Mouse (Mus musculus) cortical plate, adult 2 months (tissue): ENCODE data around the gene Chac2.

Experiments
- CTCF ChIP-seq: fragments of 200-500 bp; IDR thresholded peaks from 2 replicates; pipeline ENCODE4 v1.5.1; 2011; ENCODE audit warnings: mild to moderate bottlenecking, control low read depth, low read length; ENCODE audit not compliant: insufficient read depth; ENCODE audit errors: extremely low read depth
- POLR2A ChIP-seq: fragments of 200-500 bp; IDR thresholded peaks from 2 replicates; pipeline ENCODE4 v1.6.1; 2011; ENCODE audit warnings: mild to moderate bottlenecking, low read length, control low read depth; ENCODE audit not compliant: insufficient read depth; ENCODE audit errors: extremely low read depth

DNA sequence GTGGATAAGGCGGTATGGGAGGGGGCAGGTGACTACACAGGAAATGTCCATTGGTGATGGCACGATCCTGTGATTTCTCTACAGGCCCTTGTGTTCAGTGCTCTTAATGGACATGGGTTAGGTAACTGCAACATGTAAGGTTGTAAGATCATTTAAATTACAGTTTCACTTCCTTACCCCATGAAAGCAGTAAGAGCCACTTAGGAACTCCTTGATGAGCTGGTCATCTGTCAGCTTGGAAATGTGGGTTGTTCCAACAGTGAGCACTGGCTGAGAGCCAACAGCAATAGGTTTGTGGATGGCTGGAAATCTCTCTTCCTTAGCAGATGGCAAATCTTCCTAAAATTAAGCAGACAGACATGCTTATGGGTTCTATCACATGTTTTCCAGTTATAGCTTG lies 42.6 kb downstream of the Chac2 start:
- TF ChIP-seq CTCF: no peak
- no peak for TF ChIP-seq POLR2A
